Mouse (Mus musculus) left cerebral cortex, adult 2 months (tissue): ENCODE results near the gene Gm47996. TPM values are rescaled to one million over a fixed set of nuclear protein-coding genes. Genes with fewer than 3 reads are reported as not detected.
"Not testable (repeated sequence)": the region's sequence is repeated elsewhere in the genome, so short reads cannot be mapped to it uniquely, and the experiment has no call there.

Experiments
- DNase-seq, 2 experiments: peaks; one replicate each; pipeline ENCODE4 v3.0.0; 2021 to 2022; ENCODE audit warnings: low spot score in 2 of 2, mixed read lengths in 1 of 2; ENCODE audit errors: extremely low spot score in 1 of 2
- H3K27ac ChIP-seq: fragments of 200-600 bp; 2 replicates; pipeline ENCODE4 v1.8.1; 2022
- H3K4me3 ChIP-seq: fragments of 200-600 bp; 2 replicates; pipeline ENCODE4 v1.8.1; 2022
- CTCF ChIP-seq: fragments of 200-600 bp; IDR thresholded peaks from 2 replicates; pipeline ENCODE4 v1.8.1; 2022; ENCODE audit warnings: antibody characterized with exemption, mild to moderate bottlenecking, moderate library complexity
- intact Hi-C: fragments of 180-260 bp; cut with DNase I; formaldehyde crosslinking; loops from one replicate; pipeline ENCODE4 v1.15.1; 2025
- total RNA-seq, 2 experiments: library from RNA; stranded (reverse); gene quantifications; 2 replicates each; pipeline ENCODE4 v1.2.3; 2021

Gene Gm47996
- total RNA-seq, 2 experiments from 2014 or later = not detected

GRCm38 (mm10) chr1:151188469-151188868 lies 21.5 kb upstream of the Gm47996 start:
- no peak for TF ChIP-seq CTCF

GRCm38 (mm10) chr1:151192075-151192474 lies 17.9 kb upstream of the Gm47996 start, which contains the start of gene Gm8947:
Gene Gm8947, plus strand, starts transcription at chr1:151192376.
- DNase-seq, H3K27ac ChIP-seq, intact Hi-C loops, H3K4me3 ChIP-seq: not testable (repeated sequence)

More at GRCm38 (mm10) chr1:151188469-151188868, 21.5 kb upstream of the Gm47996 start:
- intact Hi-C loops = no loop called here
- H3K4me3 ChIP-seq = no peak overlapping the region
- H3K27ac ChIP-seq = no peak overlapping the region
- no peak for DNase-seq

- H3K27ac ChIP-seq, intact Hi-C loops, H3K4me3 ChIP-seq, DNase-seq: not testable (repeated sequence)
Measured at GRCm38 (mm10) chr1:151192739-151193138, 17.2 kb upstream of the Gm47996 start.

DNA sequence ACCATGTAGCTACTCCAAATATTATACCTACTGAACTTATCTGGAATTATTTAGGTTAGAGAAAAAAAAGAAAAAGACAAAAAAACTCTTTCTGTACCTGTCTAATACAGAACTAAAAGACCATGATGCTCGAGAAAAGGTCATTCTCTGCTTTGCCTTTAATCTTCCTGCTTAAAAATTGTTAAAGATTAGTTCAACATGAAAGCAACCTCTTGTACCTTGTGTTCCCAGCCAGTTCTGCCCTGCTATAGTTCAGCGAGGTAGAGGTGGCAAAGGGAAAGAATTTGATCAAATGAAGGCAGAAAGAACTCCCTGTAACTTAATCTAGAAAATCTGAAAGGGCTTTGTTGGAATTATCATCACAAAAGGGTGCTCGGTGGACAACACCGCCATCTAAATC lies 13.9 kb upstream of the Gm47996 start:
- intact Hi-C loops, DNase-seq, H3K27ac ChIP-seq, H3K4me3 ChIP-seq: not testable (repeated sequence)

DNA sequence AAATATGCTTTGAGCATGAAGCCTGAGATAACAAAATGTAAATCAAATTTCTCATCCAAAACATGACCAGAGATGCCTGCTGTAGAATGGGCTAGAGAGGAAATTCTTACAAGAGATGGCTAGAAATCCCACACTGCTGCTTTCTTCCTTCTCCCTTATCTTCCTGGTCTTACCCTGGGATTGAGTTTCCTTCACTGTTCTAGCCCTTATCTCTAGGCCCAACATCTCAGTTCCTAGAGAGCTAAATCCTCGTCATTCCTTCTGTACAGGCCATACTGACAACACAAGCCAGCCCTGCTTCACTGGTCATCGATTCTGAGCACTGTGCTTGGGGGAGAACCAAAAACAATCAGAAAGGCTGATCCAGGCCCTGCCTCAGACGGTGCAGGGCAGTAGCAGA lies 13.2 kb upstream of the Gm47996 start:
- intact Hi-C loops, H3K27ac ChIP-seq, DNase-seq, H3K4me3 ChIP-seq: not testable (repeated sequence)

GRCm38 (mm10) chr1:151198120-151198519 lies 11.8 kb upstream of the Gm47996 start, which contains the start of gene Gm47995:
Gene Gm47995, plus strand, starts transcription at chr1:151198448.
- H3K4me3 ChIP-seq, intact Hi-C loops: not testable (repeated sequence)

DNA sequence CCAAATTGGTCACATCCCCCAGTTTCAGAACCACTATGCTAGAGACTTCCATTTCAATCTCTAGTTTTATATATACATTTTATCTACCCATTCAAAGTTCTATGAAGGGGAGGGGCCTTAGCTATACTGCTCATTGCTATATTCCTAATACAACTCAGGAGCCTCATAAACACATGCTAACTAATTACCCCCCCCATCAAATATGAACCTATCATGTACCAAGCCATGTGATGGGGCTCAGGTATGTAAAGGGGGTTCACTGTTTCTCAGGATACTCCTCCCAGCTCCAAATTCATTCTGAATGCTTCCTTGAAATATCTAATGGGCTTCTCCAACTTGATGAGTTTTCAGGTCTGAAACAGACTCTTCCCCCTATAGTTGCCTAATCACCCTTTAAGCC lies 9.3 kb upstream of the Gm47996 start:
- H3K4me3 ChIP-seq, intact Hi-C loops, DNase-seq, H3K27ac ChIP-seq: not testable (repeated sequence)

More at GRCm38 (mm10) chr1:151198120-151198519, 11.8 kb upstream of the Gm47996 start, which contains the start of gene Gm47995:
- not testable (repeated sequence) for H3K27ac ChIP-seq, DNase-seq

- H3K4me3 ChIP-seq, DNase-seq, H3K27ac ChIP-seq, intact Hi-C loops: not testable (repeated sequence)
Measured at GRCm38 (mm10) chr1:151202771-151203170, 7.2 kb upstream of the Gm47996 start.

- DNase-seq, H3K4me3 ChIP-seq, intact Hi-C loops, H3K27ac ChIP-seq: not testable (repeated sequence)
Measured at GRCm38 (mm10) chr1:151203818-151204217, 6.1 kb upstream of the Gm47996 start, which contains the start of gene 3110040M04Rik. Gene 3110040M04Rik, plus strand, starts transcription at chr1:151204121.

- DNase-seq, intact Hi-C loops, H3K4me3 ChIP-seq, H3K27ac ChIP-seq: not testable (repeated sequence)
Measured at GRCm38 (mm10) chr1:151208493-151208892, 1.4 kb upstream of the Gm47996 start.

DNA sequence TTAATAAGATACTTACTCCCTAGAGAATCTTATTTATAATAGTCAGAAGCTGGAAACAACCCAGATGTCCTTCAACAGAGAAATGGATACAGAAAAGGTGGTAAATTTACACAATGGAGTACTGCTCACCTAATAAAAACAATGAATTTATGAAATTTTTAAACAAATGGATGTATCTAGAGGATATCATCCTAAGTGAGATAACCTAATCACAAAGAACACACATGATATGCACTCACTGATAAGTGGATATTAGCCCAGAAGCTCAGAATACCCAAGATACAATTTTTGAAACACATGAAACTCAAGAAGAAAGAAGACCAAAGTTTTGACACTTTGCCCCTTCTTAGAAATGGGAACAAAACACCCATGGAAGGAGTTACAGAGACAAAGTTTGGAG lies 987 bp upstream of the Gm47996 start:
- DNase-seq, H3K27ac ChIP-seq, intact Hi-C loops, H3K4me3 ChIP-seq: not testable (repeated sequence)

- intact Hi-C loops, H3K4me3 ChIP-seq, DNase-seq, H3K27ac ChIP-seq: not testable (repeated sequence)
Measured at GRCm38 (mm10) chr1:151211666-151212065, 1.7 kb downstream of the Gm47996 start.

- DNase-seq = no peak
Measured at GRCm38 (mm10) chr1:151214862-151215261, 4.9 kb downstream of the Gm47996 start.

More at GRCm38 (mm10) chr1:151214862-151215261, 4.9 kb downstream of the Gm47996 start:
- intact Hi-C loops = no loop called here
- no peak overlapping the region for H3K4me3 ChIP-seq
- H3K27ac ChIP-seq = no peak overlapping the region
- no peak for TF ChIP-seq CTCF
